Comparison of ENCODE assay signal across 28 mouse cellular contexts in the genomic region with DNA sequence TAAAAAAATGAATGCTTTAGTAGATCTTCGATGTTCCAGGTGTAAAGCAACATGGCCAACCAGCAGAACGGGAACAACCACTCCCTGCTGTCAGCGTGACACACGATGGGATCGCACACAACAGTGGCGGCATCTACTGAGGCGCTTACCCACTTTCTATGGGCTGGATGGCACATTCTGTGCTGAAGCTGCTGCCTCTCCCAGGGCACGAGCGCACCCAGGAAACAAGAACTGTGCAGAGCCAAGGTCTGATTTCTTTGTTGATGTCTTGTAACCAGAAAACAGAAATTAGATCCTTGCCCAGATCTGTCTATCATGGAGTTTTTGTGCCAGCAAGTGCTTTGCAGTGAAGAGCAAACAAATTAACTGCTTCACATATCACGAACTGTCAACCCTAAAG.
DNase-seq lines count a peak whose midpoint lies in the region; ATAC-seq and TF ChIP-seq lines count a peak whose summit lies in the region.
"Had no signal": no experiment of that assay in that cellular context is flagged by ENCODE, and none has a peak within 500 bp of the region (broad histone marks: within the 10 kb centered on the region; RNA-seq: fewer than 3 reads in every experiment).

No protein-coding gene starts in this region.

- no peaks in the 10 kb centered on the region for H3K36me3 ChIP-seq in forebrain, postnatal 0 days (ENCODE audit: insufficient read depth)
- H3K36me3 ChIP-seq in intestine, postnatal 0 days (ENCODE audit: control insufficient read depth, insufficient read depth): no peaks in the 10 kb centered on the region
- H3K36me3 ChIP-seq: hindbrain, embryonic 15.5 days; intestine, embryonic 15.5 days; limb, embryonic 12.5 days; liver, embryonic 12.5 days; midbrain, embryonic 15.5 days; neural tube, embryonic 13.5 days; stomach, embryonic 15.5 days had no signal

- H3K4me1 ChIP-seq in forebrain, postnatal 0 days (ENCODE audit: insufficient read depth): no peaks in the 10 kb centered on the region
- H3K4me1 ChIP-seq in intestine, postnatal 0 days (replicated peaks; ENCODE audit: control insufficient read depth, insufficient read depth, low read length): no peaks in the 10 kb centered on the region
- H3K4me1 ChIP-seq: hindbrain, embryonic 15.5 days; intestine, embryonic 15.5 days; liver, embryonic 12.5 days; midbrain, embryonic 15.5 days; neural tube, embryonic 13.5 days; stomach, embryonic 15.5 days had no signal

- no peaks in the 10 kb centered on the region for H3K9me3 ChIP-seq in forebrain, postnatal 0 days (ENCODE audit: low read length)
- no peaks in the 10 kb centered on the region for H3K9me3 ChIP-seq in intestine, postnatal 0 days (ENCODE audit: control insufficient read depth)
- H3K9me3 ChIP-seq: embryonic facial prominence, embryonic 12.5 days; hindbrain, embryonic 15.5 days; intestine, embryonic 15.5 days; limb, embryonic 12.5 days; liver, embryonic 12.5 days; midbrain, embryonic 15.5 days; neural tube, embryonic 13.5 days; stomach, embryonic 15.5 days had no signal

- H3K4me2 ChIP-seq in forebrain, postnatal 0 days (ENCODE audit: low read depth): no peak overlapping the region
- H3K4me2 ChIP-seq in intestine, postnatal 0 days (replicated peaks; ENCODE audit: low read depth): no peak overlapping the region
- H3K4me2 ChIP-seq: embryonic facial prominence, embryonic 12.5 days; hindbrain, embryonic 15.5 days; intestine, embryonic 15.5 days; limb, embryonic 12.5 days; liver, embryonic 12.5 days; midbrain, embryonic 15.5 days; neural tube, embryonic 13.5 days; stomach, embryonic 15.5 days had no signal

- H3K27me3 ChIP-seq in forebrain, postnatal 0 days (ENCODE audit: insufficient read depth, low read length): no peaks in the 10 kb centered on the region
- H3K27me3 ChIP-seq in intestine, postnatal 0 days (replicated peaks; ENCODE audit: control insufficient read depth, insufficient read depth, low read length): no peaks in the 10 kb centered on the region
- H3K27me3 ChIP-seq: embryonic facial prominence, embryonic 12.5 days; hindbrain, embryonic 15.5 days; intestine, embryonic 15.5 days; limb, embryonic 12.5 days; liver, embryonic 12.5 days; midbrain, embryonic 15.5 days; neural tube, embryonic 13.5 days; stomach, embryonic 15.5 days had no signal

- no peak overlapping the region for H3K9ac ChIP-seq in forebrain, postnatal 0 days
- no peak overlapping the region for H3K9ac ChIP-seq in intestine, postnatal 0 days (ENCODE audit: low read depth, low read length)
- H3K9ac ChIP-seq: embryonic facial prominence, embryonic 12.5 days; hindbrain, embryonic 15.5 days; intestine, embryonic 15.5 days; limb, embryonic 12.5 days; liver, embryonic 12.5 days; midbrain, embryonic 15.5 days; neural tube, embryonic 13.5 days; stomach, embryonic 15.5 days had no signal

- DNase-seq in gastrocnemius, adult 18-20 months (ENCODE audit: low spot score): peak; percentile 26
- no peak for DNase-seq in gastrocnemius, postnatal 10 days
- DNase-seq in urinary bladder, postnatal 14 days (ENCODE audit: low spot score): peak; percentile 50
- DNase-seq in urinary bladder, adult 18-20 months (ENCODE audit: low spot score in 2 of 2): no peak
- peak; percentile 30 for DNase-seq in forebrain, postnatal 0 days
- DNase-seq in cerebellum, postnatal 25 days: no peak
- DNase-seq: adrenal gland, postnatal 25 days; cerebellum, adult 11 months; cerebellum, postnatal 10 days; heart, postnatal 4 days; kidney, postnatal 25 days; lung, postnatal 10 days; retina, postnatal 1 day; right cerebral cortex, postnatal 4 days; thymus, adult 18-20 months; thymus, postnatal 36 days had no signal

- no peak for TF ChIP-seq CTCF in forebrain, postnatal 0 days (IDR thresholded peaks at IDR 0.05; ENCODE audit: low read depth)
- no peak for TF ChIP-seq CTCF in intestine, postnatal 0 days (IDR thresholded peaks at IDR 0.05; ENCODE audit: low read depth)

- no peak overlapping the region for H3K4me3 ChIP-seq in forebrain, postnatal 0 days (ENCODE audit: low read depth, low read length)
- no peak overlapping the region for H3K4me3 ChIP-seq in intestine, postnatal 0 days (ENCODE audit: low read depth, low read length)
- H3K4me3 ChIP-seq: embryonic facial prominence, embryonic 12.5 days; hindbrain, embryonic 15.5 days; intestine, embryonic 15.5 days; layer of hippocampus, adult 2 months; limb, embryonic 12.5 days; liver, embryonic 12.5 days; midbrain, embryonic 15.5 days; myocyte; neural tube, embryonic 13.5 days; stomach, embryonic 15.5 days had no signal

- ATAC-seq in forebrain, postnatal 0 days: peak; percentile 64; the same call in 1 of the 2 replicates
- ATAC-seq in intestine, postnatal 0 days: no peak
- ATAC-seq: activated CD4-positive, CD25-positive, alpha-beta regulatory T cell, adult 4 months; intestine, embryonic 15.5 days; liver, embryonic 12.5 days; midbrain, embryonic 15.5 days had no signal

- 51% methylated on average over 10 of the region's 10 CpGs for WGBS in forebrain, postnatal 0 days
- 92% methylated on average over 10 of the region's 10 CpGs for WGBS in intestine, postnatal 0 days

- no peak overlapping the region for H3K27ac ChIP-seq in forebrain, postnatal 0 days (ENCODE audit: low read depth, low read length)
- H3K27ac ChIP-seq in intestine, postnatal 0 days (ENCODE audit: low read depth, low read length): no peak overlapping the region
- H3K27ac ChIP-seq: embryonic facial prominence, embryonic 12.5 days; hindbrain, embryonic 15.5 days; intestine, embryonic 15.5 days; layer of hippocampus, adult 2 months; limb, embryonic 12.5 days; liver, embryonic 12.5 days; midbrain, embryonic 15.5 days; neural tube, embryonic 13.5 days; stomach, embryonic 15.5 days had no signal

Comparison
In these comparisons a context has a peak if more than half of its experiments do, and no peak if none do; other contexts are left out.
1. DNase-seq: peak in gastrocnemius, adult 18-20 months (single experiment), urinary bladder, postnatal 14 days (single experiment) and forebrain, postnatal 0 days (single experiment); none in gastrocnemius, postnatal 10 days (single experiment), urinary bladder, adult 18-20 months (0 of 2) and cerebellum, postnatal 25 days (0 of 2).